Mouse (Mus musculus) brain, embryonic 14.5 days (tissue): Measurements from ENCODE around the gene 9930104L06Rik.

Experiments used
- CTCF ChIP-seq: fragments of 200-500 bp; IDR thresholded peaks from 2 replicates; pipeline ENCODE4 v1.5.1; 2012; ENCODE audit warnings: inconsistent platforms, mild to moderate bottlenecking, moderate library complexity, borderline replicate concordance; ENCODE audit not compliant: insufficient read depth, insufficient read length; ENCODE audit errors: extremely low read depth
- POLR2A ChIP-seq: fragments of 200-500 bp; IDR thresholded peaks from 2 replicates; pipeline ENCODE4 v1.6.1; 2012; ENCODE audit warnings: mild to moderate bottlenecking, inconsistent platforms, borderline replicate concordance; ENCODE audit not compliant: poor library complexity, insufficient read depth, insufficient read length, severe bottlenecking; ENCODE audit errors: extremely low read depth

DNA sequence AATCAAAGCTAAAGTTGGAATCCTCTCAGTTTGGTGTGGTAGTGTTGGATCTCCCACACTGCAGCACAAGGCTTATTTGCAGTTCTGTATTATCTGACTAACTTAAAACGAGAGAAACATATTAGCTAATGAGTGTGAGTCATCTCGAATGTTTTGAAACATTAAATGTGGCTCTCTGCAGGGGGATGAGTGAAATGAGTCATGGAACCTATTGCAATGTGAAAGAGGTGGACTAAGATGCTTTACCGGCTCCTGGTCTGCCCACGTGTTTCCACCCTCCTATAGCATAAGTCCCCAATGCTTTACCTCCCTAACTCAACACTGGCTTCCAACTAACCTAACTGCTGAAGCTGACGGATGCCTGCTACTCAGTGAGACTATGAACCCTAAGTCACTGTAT lies 8.7 kb upstream of the 9930104L06Rik start:
- TF ChIP-seq CTCF, result no peak
- no peak for TF ChIP-seq POLR2A
